Mouse (Mus musculus): ENCODE measurements around the gene Adam1a.

Adam1a gene

GRCm38 (mm10) chr5:121500719-121501118 lies 44.6 kb downstream of the Adam1a start:
- DNase-seq (ENCODE audit: low spot score in 2 of 2) = no peak

- DNase-seq (ENCODE audit: low spot score in 2 of 2) = peak; percentile 21 to 42
These were observed 52.0 kb downstream of the Adam1a start for GRCm38 (mm10) chr5:121493305-121493704.

GRCm38 (mm10) chr5:121484801-121485200 lies 60.5 kb downstream of the Adam1a start:
- no peak for DNase-seq (ENCODE audit: low spot score in 2 of 2)

- no peak for DNase-seq (ENCODE audit: low spot score in 2 of 2)
These were observed 67.6 kb downstream of the Adam1a start for GRCm38 (mm10) chr5:121477680-121478079.

GRCm38 (mm10) chr5:121476040-121476439 lies 69.2 kb downstream of the Adam1a start:
- DNase-seq (ENCODE audit: low spot score in 2 of 2) = no peak

- DNase-seq (ENCODE audit: low spot score in 2 of 2) = no peak
These were observed 70.7 kb downstream of the Adam1a start for GRCm38 (mm10) chr5:121474610-121475009.

- DNase-seq (ENCODE audit: low spot score in 2 of 2) = no peak
These were observed 72.9 kb downstream of the Adam1a start for GRCm38 (mm10) chr5:121472411-121472810.

GRCm38 (mm10) chr5:121469566-121469965 lies 75.7 kb downstream of the Adam1a start:
- DNase-seq (ENCODE audit: low spot score in 2 of 2) = no peak

Data from frontal cortex, postnatal 25 days (tissue).